Mouse (Mus musculus) megakaryocyte, embryonic 14.5 days (primary cell): ENCODE measurements around the gene Gm49373.

Experiments used
- FLI1 ChIP-seq: IDR thresholded peaks from 2 replicates; pipeline ENCODE4 v1.6.1; 2012; ENCODE audit warnings: low read length, inconsistent platforms, mixed read lengths
- GATA1 ChIP-seq: IDR thresholded peaks from 3 replicates; pipeline ENCODE4 v1.6.1; 2012; ENCODE audit warnings: mixed read lengths, low read length, inconsistent platforms, borderline replicate concordance

GRCm38 (mm10) chr9:21035586-21035985 is 37.3 kb downstream of the Gm49373 start:
- no peak for TF ChIP-seq GATA1
- no peak for TF ChIP-seq FLI1
